Mouse (Mus musculus) heart, embryonic 11.5 days (tissue): ENCODE data around the gene Gsk3b. TPM values are rescaled to one million over a fixed set of nuclear protein-coding genes. Genes with fewer than 3 reads are reported as not detected.

Experiments used
- ATAC-seq: fragments of 200-750 bp; cut with Nextera tagmentation; replicated peaks from 2 replicates; pipeline ENCODE4 v1.8.0; 2017; ENCODE audit warnings: moderate library complexity; ENCODE audit not compliant: insufficient number of reproducible peaks, low FRiP score, low TSS enrichment
- H3K27ac ChIP-seq: fragments of 300-500 bp; sonication (generic); 2 replicates; pipeline ENCODE4 v1.5.1; 2014; ENCODE audit warnings: mild to moderate bottlenecking, low read depth, low read length
- H3K27me3 ChIP-seq: fragments of 300-500 bp; sonication (generic); 2 replicates; pipeline ENCODE4 v1.6.1; 2014; ENCODE audit warnings: mild to moderate bottlenecking, low read length, mixed read lengths; ENCODE audit not compliant: control insufficient read depth, insufficient read depth
- H3K36me3 ChIP-seq: fragments of 300-500 bp; sonication (generic); 2 replicates; pipeline ENCODE4 v1.6.1; 2014; ENCODE audit warnings: mild to moderate bottlenecking, low read length, moderate library complexity, mixed read lengths; ENCODE audit not compliant: control insufficient read depth, insufficient read depth
- H3K4me1 ChIP-seq: fragments of 300-500 bp; sonication (generic); 2 replicates; pipeline ENCODE4 v1.6.1; 2014; ENCODE audit warnings: low read length; ENCODE audit not compliant: control insufficient read depth, insufficient read depth
- H3K4me2 ChIP-seq: fragments of 300-500 bp; sonication (generic); 2 replicates; pipeline ENCODE4 v1.6.1; 2014; ENCODE audit warnings: mild to moderate bottlenecking, moderate library complexity
- H3K4me3 ChIP-seq: fragments of 300-500 bp; sonication (generic); 2 replicates; pipeline ENCODE4 v1.5.1; 2014; ENCODE audit warnings: low read depth, low read length
- H3K9ac ChIP-seq: fragments of 300-500 bp; sonication (generic); 2 replicates; pipeline ENCODE4 v1.6.1; 2014; ENCODE audit warnings: mild to moderate bottlenecking, low read depth, low read length, moderate library complexity
- H3K9me3 ChIP-seq: fragments of 300-500 bp; sonication (generic); replicated peaks from 2 replicates; pipeline ENCODE4 v1.6.1; 2016; ENCODE audit warnings: low read length; ENCODE audit not compliant: control insufficient read depth
- WGBS: fragments of 180-500 bp; shearing (Covaris S2); extraction: QIAGEN DNeasy Blood & Tissue Kit; methylation state at CpG from one replicate; pipeline ENCODE4 v1.1.7; 2014; ENCODE audit not compliant: insufficient replicate concordance; 5-methylcytosine and 5-hydroxymethylcytosine counted together
- polyA plus RNA-seq: library from polyadenylated mRNA; unstranded; fragments of >200 nt; fragmentation: Nextera tagmentation; extraction: Ambion mirVana; gene quantifications from 2 replicates; pipeline ENCODE4 v1.2.1, GENCODE M21; 2014

Gene Gsk3b
- polyA plus RNA-seq, 1 experiment from 2014 or later, result 57.5 TPM

DNA sequence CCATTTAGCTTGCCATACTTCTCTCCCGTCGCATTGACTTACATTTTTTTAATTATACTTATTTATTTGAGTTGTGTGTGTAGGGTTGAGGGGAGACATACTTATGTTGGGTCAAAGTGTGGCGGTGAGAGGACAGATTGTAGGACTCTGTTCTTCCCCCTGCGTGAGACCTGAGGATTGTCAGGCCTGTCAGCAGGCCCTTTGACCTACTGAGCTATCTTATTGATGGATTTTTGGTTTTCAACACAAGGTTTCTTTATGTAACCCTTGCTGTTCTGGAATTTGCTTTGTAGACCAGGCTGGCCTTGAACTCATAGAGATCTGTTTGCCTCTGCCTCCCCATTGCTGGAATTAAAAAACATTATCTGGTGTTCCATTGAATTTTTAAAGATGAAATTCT, 56.1 kb downstream of the Gsk3b start:
- H3K4me3 ChIP-seq, result no peak overlapping the region
- ATAC-seq, result no peak
- no peaks in the 10 kb centered on the region for H3K4me1 ChIP-seq
- no peak overlapping the region for H3K9ac ChIP-seq
- H3K9me3 ChIP-seq, result no peaks in the 10 kb centered on the region
- H3K36me3 ChIP-seq, result peaks cover 7% of the 10 kb centered on the region
- WGBS, result 70% methylated on average over 4 of the region's 4 CpGs
- H3K27me3 ChIP-seq, result no peaks in the 10 kb centered on the region
- no peak overlapping the region for H3K4me2 ChIP-seq
- no peak overlapping the region for H3K27ac ChIP-seq

DNA sequence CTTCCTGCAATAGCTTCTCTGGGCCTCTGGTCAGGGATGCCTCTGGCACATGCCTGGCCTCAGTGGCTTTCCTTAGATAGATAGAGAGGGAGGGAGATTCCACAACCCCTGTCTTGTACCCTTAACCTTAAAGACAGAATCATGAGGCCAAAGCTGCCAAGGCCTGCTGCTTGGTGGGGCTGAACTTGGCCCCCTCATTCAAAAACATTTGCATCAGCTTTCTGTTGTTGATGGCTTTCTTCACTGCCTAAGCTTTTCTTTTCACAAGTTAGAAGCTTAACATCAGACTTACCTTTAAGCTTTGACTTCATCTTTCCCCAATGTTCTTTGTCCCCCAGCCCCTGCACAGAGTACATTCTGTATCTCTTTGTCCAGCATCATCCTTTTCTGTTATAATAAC, 61.8 kb downstream of the Gsk3b start:
- no peak overlapping the region for H3K4me3 ChIP-seq
- H3K27me3 ChIP-seq, result no peaks in the 10 kb centered on the region
- H3K4me2 ChIP-seq, result no peak overlapping the region
- no peaks in the 10 kb centered on the region for H3K9me3 ChIP-seq
- ATAC-seq, result no peak
- peaks cover 2% of the 10 kb centered on the region; the same call in 1 of the 2 replicates for H3K36me3 ChIP-seq
- no peak overlapping the region for H3K27ac ChIP-seq
- no peaks in the 10 kb centered on the region for H3K4me1 ChIP-seq
- no peak overlapping the region for H3K9ac ChIP-seq

DNA sequence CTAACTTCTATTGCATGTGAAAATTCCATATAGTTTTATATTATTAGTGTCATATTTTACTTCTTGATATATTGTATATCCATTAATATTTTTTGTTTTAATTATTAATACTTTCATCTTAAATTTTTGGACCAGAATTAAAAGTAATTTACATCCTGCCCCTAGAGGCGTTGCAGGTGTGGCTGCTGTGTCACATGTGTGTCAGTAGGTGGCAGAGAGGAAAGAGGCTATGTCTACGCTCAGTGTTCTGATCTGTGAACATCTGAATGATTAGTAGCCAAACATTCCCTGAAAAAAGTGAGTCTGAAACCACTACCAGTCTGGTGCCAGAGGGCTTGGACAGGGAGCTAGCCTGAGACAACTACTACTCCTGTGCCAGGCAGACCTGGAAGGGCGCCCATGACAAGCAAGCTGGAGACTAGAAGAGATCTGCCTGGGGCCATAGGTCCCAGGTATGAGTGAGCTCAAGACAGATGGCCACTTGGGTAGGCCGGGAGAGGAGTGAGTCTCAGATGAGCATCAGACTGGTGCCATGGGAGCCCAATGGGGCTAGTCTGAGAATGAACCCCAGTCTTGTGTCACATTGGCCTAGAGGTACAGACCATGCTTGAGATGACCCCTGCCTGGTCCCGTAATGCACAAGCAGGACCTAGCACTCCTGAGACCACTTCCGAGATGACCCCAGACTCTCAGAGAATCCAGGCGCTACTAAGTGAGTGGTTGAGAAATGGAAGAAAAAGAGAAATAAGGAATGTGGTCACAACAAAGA, 69.2 kb downstream of the Gsk3b start:
- no peak for ATAC-seq
- WGBS, result 94% methylated on average over 7 of the region's 7 CpGs
- H3K36me3 ChIP-seq, result peaks cover 2% of the 10 kb centered on the region; the same call in 1 of the 2 replicates

DNA sequence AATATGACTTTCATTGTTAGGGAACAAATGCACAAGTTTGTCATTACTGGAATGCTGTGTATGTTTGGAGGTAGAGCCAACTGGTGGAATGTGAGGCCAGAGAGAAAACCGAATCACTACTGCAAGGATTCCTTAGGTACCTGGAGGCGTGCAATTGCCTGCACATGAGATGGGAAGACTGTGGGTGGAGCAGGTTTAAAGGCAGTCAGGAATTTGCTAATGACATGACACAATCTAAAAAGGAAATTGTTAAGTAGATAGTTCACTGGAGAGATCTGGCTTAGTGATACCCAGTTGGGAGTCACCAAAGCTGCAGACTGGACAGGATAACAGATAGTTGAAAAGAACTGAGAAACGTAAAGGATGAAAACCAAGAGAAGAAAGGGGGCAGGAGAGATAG, 73.2 kb downstream of the Gsk3b start:
- peaks cover 10% of the 10 kb centered on the region; the same call in 1 of the 2 replicates for H3K4me1 ChIP-seq
- ATAC-seq, result no peak
- no peak overlapping the region for H3K9ac ChIP-seq
- H3K4me2 ChIP-seq, result no peak overlapping the region
- H3K4me3 ChIP-seq, result no peak overlapping the region
- H3K27me3 ChIP-seq, result no peaks in the 10 kb centered on the region
- no peaks in the 10 kb centered on the region for H3K9me3 ChIP-seq
- 60% methylated on average over 3 of the region's 3 CpGs for WGBS
- no peak overlapping the region for H3K27ac ChIP-seq
- no peaks in the 10 kb centered on the region for H3K36me3 ChIP-seq

More for the DNA sequence above, 69.2 kb downstream of the Gsk3b start:
- Histone ChIP-seq H3K9me3 (no peaks in the 10 kb centered on the region), H3K4me1 (peaks cover 10% of the 10 kb centered on the region; the same call in 1 of the 2 replicates), H3K4me3 (no peak overlapping the region), H3K27me3 (no peaks in the 10 kb centered on the region), H3K9ac (no peak overlapping the region), H3K4me2 (no peak overlapping the region), H3K27ac (no peak overlapping the region)

DNA sequence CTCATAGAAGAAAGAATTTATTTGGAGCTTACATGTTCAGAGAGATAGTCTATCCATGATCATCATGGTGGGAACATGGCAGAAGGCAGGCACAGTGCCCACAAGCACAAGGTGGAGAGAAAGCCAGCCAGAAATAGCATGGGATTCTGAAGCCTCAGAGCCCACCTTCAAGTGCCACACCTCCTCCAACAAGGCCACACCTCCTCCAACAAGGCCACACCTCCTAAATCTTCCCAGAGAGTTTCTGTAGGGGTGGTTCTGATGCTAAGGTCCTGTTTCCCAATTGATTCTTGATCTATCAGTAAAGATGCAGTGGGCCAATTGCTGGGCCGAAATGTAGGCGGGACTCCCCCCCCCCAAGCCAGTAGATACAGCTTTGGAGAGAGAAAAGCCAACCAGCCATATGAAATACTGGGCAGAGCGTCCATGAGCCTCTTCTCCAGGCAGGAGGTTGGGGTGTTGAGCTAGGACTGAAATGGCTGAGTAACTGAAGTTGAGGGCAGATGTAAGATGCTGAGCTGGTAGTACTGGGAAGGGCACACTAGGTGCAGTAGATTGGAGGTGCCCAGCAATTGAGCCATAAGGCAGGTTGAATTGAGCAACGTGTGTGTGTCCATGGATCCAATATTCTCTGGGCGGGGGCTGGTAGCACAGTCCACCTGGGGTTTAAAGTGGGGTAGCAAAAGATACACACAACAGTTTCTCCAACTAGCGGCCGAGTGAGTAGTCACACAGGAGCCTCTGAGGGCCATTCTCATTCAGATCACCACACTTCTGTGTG, 76.2 kb downstream of the Gsk3b start:
- Histone ChIP-seq H3K4me2 (no peak overlapping the region), H3K4me3 (no peak overlapping the region), H3K9ac (no peak overlapping the region), H3K27ac (no peak overlapping the region), H3K4me1 (peaks cover 3% of the 10 kb centered on the region; the same call in 1 of the 2 replicates), H3K9me3 (no peaks in the 10 kb centered on the region), H3K36me3 (no peaks in the 10 kb centered on the region), H3K27me3 (no peaks in the 10 kb centered on the region)
- WGBS, result 92% methylated on average over 7 of the region's 7 CpGs
- no peak for ATAC-seq

DNA sequence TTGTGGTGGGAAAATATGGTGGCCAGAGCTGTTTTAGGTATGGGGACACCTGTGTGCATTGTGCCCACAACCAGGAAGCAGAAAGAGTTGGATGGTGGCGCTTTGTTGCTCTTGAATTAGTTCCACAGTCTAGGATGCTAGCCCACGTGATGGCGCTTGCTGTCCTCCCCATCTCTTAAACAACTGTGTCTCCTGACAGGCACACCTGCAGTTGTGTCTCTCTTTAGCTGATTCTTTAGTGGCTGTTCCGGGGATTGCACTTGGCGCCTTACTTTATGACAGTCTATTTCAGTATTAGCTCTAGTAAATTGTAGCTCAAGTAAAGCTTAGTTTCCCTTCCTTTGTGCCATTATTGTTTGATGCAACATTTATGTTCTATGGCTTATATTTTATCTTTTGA, 80.2 kb downstream of the Gsk3b start:
- peaks cover 10% of the 10 kb centered on the region; the same call in 1 of the 2 replicates for H3K4me1 ChIP-seq
- WGBS, result 92% methylated on average over 5 of the region's 5 CpGs
- no peak overlapping the region for H3K4me2 ChIP-seq
- no peaks in the 10 kb centered on the region for H3K36me3 ChIP-seq
- H3K9me3 ChIP-seq, result no peaks in the 10 kb centered on the region
- no peak overlapping the region for H3K27ac ChIP-seq
- no peak overlapping the region for H3K4me3 ChIP-seq
- no peak overlapping the region for H3K9ac ChIP-seq
- H3K27me3 ChIP-seq, result no peaks in the 10 kb centered on the region
- ATAC-seq, result no peak

DNA sequence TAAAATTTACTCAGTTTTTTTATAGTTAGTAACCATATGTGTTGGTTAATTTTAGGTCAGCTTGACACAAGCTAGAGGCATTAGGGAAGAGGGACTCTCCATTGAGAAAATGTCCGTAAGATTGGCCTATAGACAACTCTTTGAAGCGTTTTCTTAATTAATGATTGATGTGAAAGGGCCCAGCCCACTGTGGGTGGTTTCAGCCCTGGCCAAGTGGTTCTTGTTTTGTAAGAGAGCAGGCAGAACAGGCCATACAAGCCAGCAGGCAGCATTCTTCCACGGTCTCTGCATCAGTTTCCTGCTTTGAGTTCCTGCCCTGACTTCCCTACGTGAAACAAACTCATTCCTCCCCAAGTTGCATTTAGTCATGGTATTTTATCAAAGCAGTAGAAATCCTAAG, 90.3 kb downstream of the Gsk3b start:
- Histone ChIP-seq H3K27ac (no peak overlapping the region), H3K4me1 (peaks cover 6% of the 10 kb centered on the region), H3K4me2 (no peak overlapping the region), H3K4me3 (no peak overlapping the region), H3K27me3 (no peaks in the 10 kb centered on the region), H3K36me3 (no peaks in the 10 kb centered on the region), H3K9ac (no peak overlapping the region), H3K9me3 (no peaks in the 10 kb centered on the region)
- ATAC-seq, result no peak
- 90% methylated on average over 4 of the region's 4 CpGs for WGBS

DNA sequence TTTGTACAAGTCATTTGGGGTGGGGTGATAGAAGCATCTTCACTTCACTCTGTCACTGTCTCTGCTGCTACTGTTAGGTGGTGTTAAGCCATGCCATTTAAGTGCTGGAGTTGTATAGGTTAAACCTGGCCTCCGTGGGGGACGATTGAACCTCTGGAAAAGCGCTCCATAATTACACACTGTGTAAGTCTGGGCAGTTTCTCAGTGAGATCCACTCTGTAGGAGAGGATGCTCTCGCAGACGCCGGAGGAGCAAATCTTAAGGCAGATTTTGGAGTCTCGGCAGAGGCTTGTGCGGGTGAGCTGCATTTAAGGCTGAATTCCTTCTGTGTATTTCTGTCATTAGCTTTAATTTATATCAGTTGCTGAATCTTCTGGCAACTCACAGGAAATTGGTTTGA, 92.6 kb downstream of the Gsk3b start:
- no peak for ATAC-seq
- H3K9me3 ChIP-seq, result no peaks in the 10 kb centered on the region
- H3K9ac ChIP-seq, result no peak overlapping the region
- H3K4me2 ChIP-seq, result no peak overlapping the region
- no peak overlapping the region for H3K27ac ChIP-seq
- peaks cover 4% of the 10 kb centered on the region; the same call in 1 of the 2 replicates for H3K36me3 ChIP-seq
- no peaks in the 10 kb centered on the region for H3K27me3 ChIP-seq
- H3K4me1 ChIP-seq, result peaks cover 11% of the 10 kb centered on the region; the same call in 1 of the 2 replicates
- no peak overlapping the region for H3K4me3 ChIP-seq
- WGBS, result 91% methylated on average over 8 of the region's 8 CpGs
